Mouse (Mus musculus): ENCODE results near the gene Bmp8a. TPM values are rescaled to one million over a fixed set of nuclear protein-coding genes. Genes with fewer than 3 reads are reported as not detected.

Gene Bmp8a
- polyA plus RNA-seq, 1 experiment from 2014 or later = 0.14 TPM

GRCm38 (mm10) chr4:123360771-123361170, 17.7 kb upstream of the Bmp8a start:
- DNase-seq (ENCODE audit: low spot score, missing footprints) (no peak), ATAC-seq (ENCODE audit: low FRiP score) (no peak)
- H3K4me2 ChIP-seq = no peak overlapping the region
- H3K4me1 ChIP-seq (ENCODE audit: control insufficient read depth, insufficient read depth, low read length) = no peaks in the 10 kb centered on the region
- H3K36me3 ChIP-seq (ENCODE audit: control insufficient read depth, insufficient read depth, low read length) = peaks cover 16% of the 10 kb centered on the region
- 96% methylated on average over 12 of the region's 12 CpGs for WGBS
- H3K4me3 ChIP-seq (ENCODE audit: low read depth, low read length) = no peak overlapping the region
- no peak overlapping the region for H3K9ac ChIP-seq (ENCODE audit: low read length)
- no peaks in the 10 kb centered on the region for H3K9me3 ChIP-seq (ENCODE audit: control insufficient read depth, low read length)
- H3K27me3 ChIP-seq (ENCODE audit: control insufficient read depth, insufficient read depth, low read length) = no peaks in the 10 kb centered on the region
- H3K27ac ChIP-seq (ENCODE audit: low read depth, low read length) = no peak overlapping the region

GRCm38 (mm10) chr4:123358613-123359012, 15.6 kb upstream of the Bmp8a start:
- WGBS = 95% methylated on average over 7 of the region's 7 CpGs
- H3K4me2 ChIP-seq = no peak overlapping the region
- no peak for DNase-seq (ENCODE audit: low spot score, missing footprints)
- ATAC-seq (ENCODE audit: low FRiP score) = no peak
- H3K4me3 ChIP-seq (ENCODE audit: low read depth, low read length) = no peak overlapping the region
- H3K9me3 ChIP-seq (ENCODE audit: control insufficient read depth, low read length) = no peaks in the 10 kb centered on the region
- peaks cover 25% of the 10 kb centered on the region for H3K36me3 ChIP-seq (ENCODE audit: control insufficient read depth, insufficient read depth, low read length)
- H3K27ac ChIP-seq (ENCODE audit: low read depth, low read length) = no peak overlapping the region
- H3K9ac ChIP-seq (ENCODE audit: low read length) = no peak overlapping the region
- H3K27me3 ChIP-seq (ENCODE audit: control insufficient read depth, insufficient read depth, low read length) = no peaks in the 10 kb centered on the region
- no peaks in the 10 kb centered on the region for H3K4me1 ChIP-seq (ENCODE audit: control insufficient read depth, insufficient read depth, low read length)

GRCm38 (mm10) chr4:123355941-123356340, 12.9 kb upstream of the Bmp8a start:
- WGBS = 91% methylated on average over 8 of the region's 8 CpGs
- Histone ChIP-seq H3K36me3 (ENCODE audit: control insufficient read depth, insufficient read depth, low read length) (peaks cover 35% of the 10 kb centered on the region), H3K9me3 (ENCODE audit: control insufficient read depth, low read length) (no peaks in the 10 kb centered on the region), H3K27ac (ENCODE audit: low read depth, low read length) (no peak overlapping the region), H3K9ac (ENCODE audit: low read length) (no peak overlapping the region), H3K4me3 (ENCODE audit: low read depth, low read length) (no peak overlapping the region), H3K4me1 (ENCODE audit: control insufficient read depth, insufficient read depth, low read length) (no peaks in the 10 kb centered on the region), H3K27me3 (ENCODE audit: control insufficient read depth, insufficient read depth, low read length) (no peaks in the 10 kb centered on the region), H3K4me2 (no peak overlapping the region)
- DNase-seq (ENCODE audit: low spot score, missing footprints) (no peak), ATAC-seq (ENCODE audit: low FRiP score) (no peak)

- peaks cover 29% of the 10 kb centered on the region for H3K36me3 ChIP-seq (ENCODE audit: control insufficient read depth, insufficient read depth, low read length)
- ATAC-seq (ENCODE audit: low FRiP score) (no peak), DNase-seq (ENCODE audit: low spot score, missing footprints) (no peak)
- H3K27me3 ChIP-seq (ENCODE audit: control insufficient read depth, insufficient read depth, low read length) = no peaks in the 10 kb centered on the region
- H3K4me3 ChIP-seq (ENCODE audit: low read depth, low read length) = no peak overlapping the region
- H3K9ac ChIP-seq (ENCODE audit: low read length) = no peak overlapping the region
- no peak overlapping the region for H3K4me2 ChIP-seq
- no peaks in the 10 kb centered on the region for H3K4me1 ChIP-seq (ENCODE audit: control insufficient read depth, insufficient read depth, low read length)
- 85% methylated on average over 10 of the region's 10 CpGs for WGBS
- no peaks in the 10 kb centered on the region for H3K9me3 ChIP-seq (ENCODE audit: control insufficient read depth, low read length)
- H3K27ac ChIP-seq (ENCODE audit: low read depth, low read length) = no peak overlapping the region
Measured at GRCm38 (mm10) chr4:123353271-123353877, 10.3 kb upstream of the Bmp8a start.

GRCm38 (mm10) chr4:123343471-123343789, 378 bp upstream of the Bmp8a start:
- no peak overlapping the region for H3K9ac ChIP-seq (ENCODE audit: low read length)
- H3K36me3 ChIP-seq (ENCODE audit: control insufficient read depth, insufficient read depth, low read length) = no peaks in the 10 kb centered on the region
- H3K9me3 ChIP-seq (ENCODE audit: control insufficient read depth, low read length) = no peaks in the 10 kb centered on the region
- ATAC-seq (ENCODE audit: low FRiP score) = no peak
- H3K4me1 ChIP-seq (ENCODE audit: control insufficient read depth, insufficient read depth, low read length) = peaks cover 5% of the 10 kb centered on the region; the same call in 1 of the 2 replicates
- H3K27ac ChIP-seq (ENCODE audit: low read depth, low read length) = no peak overlapping the region
- DNase-seq (ENCODE audit: low spot score, missing footprints) = no peak
- peak overlapping the region; percentile 96 for H3K4me2 ChIP-seq
- peaks cover 41% of the 10 kb centered on the region for H3K27me3 ChIP-seq (ENCODE audit: control insufficient read depth, insufficient read depth, low read length)
- WGBS = 9% methylated on average over 6 of the region's 6 CpGs
- H3K4me3 ChIP-seq (ENCODE audit: low read depth, low read length) = peak overlapping the region; percentile 52

GRCm38 (mm10) chr4:123342091-123342641, 886 bp downstream of the Bmp8a start:
- DNase-seq (ENCODE audit: low spot score, missing footprints) (no peak), ATAC-seq (ENCODE audit: low FRiP score) (peak; percentile 52)
- Histone ChIP-seq H3K4me1 (ENCODE audit: control insufficient read depth, insufficient read depth, low read length) (peaks cover 5% of the 10 kb centered on the region; the same call in 1 of the 2 replicates), H3K36me3 (ENCODE audit: control insufficient read depth, insufficient read depth, low read length) (no peaks in the 10 kb centered on the region), H3K27ac (ENCODE audit: low read depth, low read length) (no peak overlapping the region), H3K9ac (ENCODE audit: low read length) (peak overlapping the region; percentile 20; the same call in 1 of the 2 replicates), H3K4me3 (ENCODE audit: low read depth, low read length) (peak overlapping the region; percentile 52), H3K4me2 (peak overlapping the region; percentile 96), H3K9me3 (ENCODE audit: control insufficient read depth, low read length) (no peaks in the 10 kb centered on the region), H3K27me3 (ENCODE audit: control insufficient read depth, insufficient read depth, low read length) (peaks cover 41% of the 10 kb centered on the region)
- 2% methylated on average over 43 of the region's 43 CpGs for WGBS

- WGBS = 73% methylated on average over 5 of the region's 5 CpGs
- H3K4me2 ChIP-seq = no peak overlapping the region
- H3K9me3 ChIP-seq (ENCODE audit: control insufficient read depth, low read length) = no peaks in the 10 kb centered on the region
- peaks cover 41% of the 10 kb centered on the region for H3K27me3 ChIP-seq (ENCODE audit: control insufficient read depth, insufficient read depth, low read length)
- no peak overlapping the region for H3K27ac ChIP-seq (ENCODE audit: low read depth, low read length)
- H3K4me1 ChIP-seq (ENCODE audit: control insufficient read depth, insufficient read depth, low read length) = peaks cover 5% of the 10 kb centered on the region
- no peak overlapping the region for H3K4me3 ChIP-seq (ENCODE audit: low read depth, low read length)
- no peak for ATAC-seq (ENCODE audit: low FRiP score)
- H3K9ac ChIP-seq (ENCODE audit: low read length) = no peak overlapping the region
- no peak for DNase-seq (ENCODE audit: low spot score, missing footprints)
- H3K36me3 ChIP-seq (ENCODE audit: control insufficient read depth, insufficient read depth, low read length) = no peaks in the 10 kb centered on the region
Measured at GRCm38 (mm10) chr4:123340232-123340631, 2.8 kb downstream of the Bmp8a start.

GRCm38 (mm10) chr4:123337693-123338092, 5.4 kb downstream of the Bmp8a start:
- DNase-seq (ENCODE audit: low spot score, missing footprints) (no peak), ATAC-seq (ENCODE audit: low FRiP score) (no peak)
- H3K4me2 ChIP-seq = no peak overlapping the region

GRCm38 (mm10) chr4:123335796-123336585, 7.1 kb downstream of the Bmp8a start:
- Histone ChIP-seq H3K27me3 (ENCODE audit: control insufficient read depth, insufficient read depth, low read length) (peaks cover 8% of the 10 kb centered on the region), H3K9me3 (ENCODE audit: control insufficient read depth, low read length) (no peaks in the 10 kb centered on the region), H3K4me1 (ENCODE audit: control insufficient read depth, insufficient read depth, low read length) (no peaks in the 10 kb centered on the region; the same call in 1 of the 2 replicates), H3K27ac (ENCODE audit: low read depth, low read length) (no peak overlapping the region), H3K9ac (ENCODE audit: low read length) (no peak overlapping the region), H3K4me3 (ENCODE audit: low read depth, low read length) (no peak overlapping the region), H3K36me3 (ENCODE audit: control insufficient read depth, insufficient read depth, low read length) (no peaks in the 10 kb centered on the region), H3K4me2 (no peak overlapping the region)
- no peak for ATAC-seq (ENCODE audit: low FRiP score)
- no peak for DNase-seq (ENCODE audit: low spot score, missing footprints)
- 64% methylated on average over 14 of the region's 14 CpGs for WGBS

More at GRCm38 (mm10) chr4:123337693-123338092, 5.4 kb downstream of the Bmp8a start:
- Histone ChIP-seq H3K27ac (ENCODE audit: low read depth, low read length) (no peak overlapping the region), H3K4me1 (ENCODE audit: control insufficient read depth, insufficient read depth, low read length) (peaks cover 5% of the 10 kb centered on the region), H3K36me3 (ENCODE audit: control insufficient read depth, insufficient read depth, low read length) (no peaks in the 10 kb centered on the region), H3K4me3 (ENCODE audit: low read depth, low read length) (no peak overlapping the region), H3K9me3 (ENCODE audit: control insufficient read depth, low read length) (no peaks in the 10 kb centered on the region), H3K9ac (ENCODE audit: low read length) (no peak overlapping the region), H3K27me3 (ENCODE audit: control insufficient read depth, insufficient read depth, low read length) (peaks cover 25% of the 10 kb centered on the region)
- WGBS = 86% methylated on average over 4 of the region's 4 CpGs

Data from midbrain, embryonic 11.5 days (tissue).